Mouse (Mus musculus) adrenal gland (tissue): ENCODE measurements around the gene Ermard.
"Not testable (repeated sequence)": the region's sequence is repeated elsewhere in the genome, so short reads cannot be mapped to it uniquely, and the experiment has no call there.

ENCODE experiments used
- intact Hi-C: fragments of 180-260 bp; cut with DNase I; formaldehyde crosslinking; loops from one replicate; pipeline ENCODE4 v1.15.1; 2025
- long read RNA-seq, 2 experiments: library from polyadenylated mRNA; unstranded; transcript quantifications; one replicate each; pipeline ENCODE4 v2.0.0; 2020; ENCODE audit warnings: borderline replicate concordance in 1 of 2; ENCODE audit not compliant: insufficient replicate concordance in 1 of 2

Ermard gene
- long read RNA-seq, experiment 1, partial matches to known transcripts: 1 of 11 reads
- long read RNA-seq, experiment 1, other reads (novel, unspliced or antisense): 10 of 11 reads
- long read RNA-seq, experiment 2, partial matches to known transcripts: 2 of 12 reads
- long read RNA-seq, experiment 2, other reads (novel, unspliced or antisense): 8 of 12 reads

DNA sequence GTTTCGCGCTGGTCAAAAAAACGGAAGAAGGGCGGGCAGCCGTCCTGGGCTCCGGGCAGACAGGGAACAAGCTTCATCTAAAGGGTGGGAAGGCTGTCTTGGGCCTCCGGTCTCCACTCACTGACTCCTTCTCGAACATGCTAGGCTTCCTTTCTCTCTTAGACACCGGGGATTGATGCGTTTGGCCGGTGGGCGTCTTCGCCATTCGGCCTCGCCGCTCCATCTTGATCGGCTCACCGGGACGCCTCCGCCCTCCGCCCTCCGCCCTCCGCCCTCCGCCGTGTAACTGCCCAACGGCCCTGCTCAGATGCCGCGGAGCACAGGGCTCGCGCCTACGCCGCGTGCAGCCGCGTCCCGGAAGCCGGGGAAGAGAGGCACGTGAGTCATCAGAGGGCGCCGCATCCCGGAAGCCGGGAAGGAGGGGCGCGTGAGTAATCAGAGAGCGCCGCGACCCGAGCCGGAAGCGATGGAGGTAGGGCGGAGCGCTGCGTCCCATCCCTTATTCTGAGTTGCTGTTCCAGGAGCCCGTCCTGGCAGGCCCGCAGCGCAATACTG lies at the start of gene Ermard, which contains the start of the genes Tcte3 and Gm3448:
TSS of gene Ermard (plus strand) at position 34 of the 555 bp plus-strand sequence.
TSS of gene Tcte3 (minus strand) at position 314 of the 555 bp plus-strand sequence.
TSS of gene Gm3448 (minus strand) at position 363 of the 555 bp plus-strand sequence.
- intact Hi-C loops: not testable (repeated sequence)

DNA sequence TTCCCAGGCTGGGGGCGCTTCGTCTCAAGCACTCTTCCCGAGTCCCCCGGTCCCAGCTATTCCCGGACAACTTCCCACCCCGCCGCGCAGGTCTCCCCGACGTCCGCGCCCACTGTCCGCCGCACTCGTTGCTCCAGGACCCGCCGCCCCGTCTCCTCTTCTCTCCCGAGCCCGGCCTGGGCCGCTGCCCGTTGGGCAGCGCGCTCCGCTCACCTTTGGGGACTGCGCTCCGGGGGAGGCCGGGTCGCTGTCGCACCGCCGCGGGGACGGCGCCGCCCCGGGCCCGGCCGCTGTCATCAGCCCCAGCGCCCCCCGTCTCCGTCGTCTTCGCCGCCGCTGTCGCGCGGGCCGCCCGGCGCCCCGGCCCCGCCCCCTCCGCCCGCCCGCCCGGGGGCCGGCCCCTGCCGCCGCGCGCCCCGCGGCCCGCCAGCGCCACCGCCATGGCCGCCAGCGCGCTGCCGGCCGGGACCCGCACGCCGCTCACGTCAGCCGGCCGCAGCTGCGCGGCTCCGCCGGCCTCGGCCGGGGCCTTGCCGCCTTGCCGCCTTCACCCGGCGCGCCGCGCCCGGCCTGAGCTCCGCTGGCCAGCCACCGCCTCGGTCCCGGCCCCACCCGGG lies 48.4 kb upstream of the Ermard start:
- intact Hi-C loops: not testable (repeated sequence)

DNA sequence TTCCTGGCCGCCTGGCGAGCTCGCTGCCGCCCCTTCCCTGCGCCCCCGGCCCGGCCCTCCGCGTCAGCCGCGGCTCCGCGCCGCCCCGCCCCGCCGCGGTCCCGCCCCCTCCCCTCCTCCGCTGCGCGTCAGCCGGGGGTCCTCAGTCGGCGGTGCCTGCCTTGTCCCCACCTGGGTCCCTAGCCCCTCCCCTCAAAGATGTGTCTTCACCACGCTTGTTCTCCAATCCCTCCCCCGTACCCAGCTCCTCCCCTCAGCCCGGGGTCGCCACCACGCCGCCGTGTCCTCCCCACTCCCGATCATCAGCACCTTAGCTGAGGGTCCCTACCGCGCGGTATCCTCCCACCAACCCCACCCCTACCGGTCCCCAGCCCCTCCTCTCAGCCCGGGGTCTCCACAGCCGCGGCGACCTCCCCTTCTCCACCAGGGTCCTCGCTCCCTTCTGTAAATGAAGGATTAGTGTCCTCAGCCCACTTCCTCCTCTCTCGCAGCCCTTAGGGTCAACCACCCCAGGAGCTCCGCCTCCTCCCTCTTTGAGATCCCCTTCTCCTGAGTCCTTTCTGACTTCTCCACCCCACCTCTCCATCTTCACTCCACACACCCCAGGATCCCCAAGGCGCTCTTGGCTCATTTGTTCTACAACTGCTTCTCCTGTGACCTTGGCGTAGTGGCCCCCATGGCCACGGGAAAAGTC lies 47.7 kb upstream of the Ermard start:
- intact Hi-C loops: not testable (repeated sequence)

DNA sequence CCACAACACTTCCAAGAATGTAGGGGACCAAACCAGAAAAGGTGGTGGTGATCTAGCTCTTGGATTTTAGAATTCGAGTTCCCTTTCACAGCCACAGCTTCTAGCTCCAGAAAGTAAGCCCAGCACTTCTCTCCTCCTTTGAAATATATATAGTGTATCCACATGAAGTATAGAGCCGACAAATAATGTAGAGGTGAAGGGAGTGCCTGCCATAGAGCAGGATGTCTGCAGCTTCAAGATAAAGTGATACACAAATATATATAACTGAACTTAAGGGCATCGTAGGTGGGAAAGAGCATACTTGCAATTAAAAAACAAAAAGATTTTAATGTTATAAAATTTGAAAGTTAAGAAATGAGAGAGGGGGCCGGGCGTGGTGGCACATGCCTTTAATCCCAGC lies 46.9 kb upstream of the Ermard start:
- intact Hi-C loops: not testable (repeated sequence)

- intact Hi-C loops: not testable (repeated sequence)
These were observed 41.0 kb upstream of the Ermard start for GRCm38 (mm10) chr17:15000047-15000446.

GRCm38 (mm10) chr17:15009088-15009487 lies 31.9 kb upstream of the Ermard start:
- intact Hi-C loops: not testable (repeated sequence)

GRCm38 (mm10) chr17:15009706-15010413 lies 31.1 kb upstream of the Ermard start, which contains the start of gene Gm3435:
Gene Gm3435 (plus strand): TSS chr17:15010176.
- intact Hi-C loops: not testable (repeated sequence)

GRCm38 (mm10) chr17:15021503-15022220 lies 19.3 kb upstream of the Ermard start:
- intact Hi-C loops: not testable (repeated sequence)

DNA sequence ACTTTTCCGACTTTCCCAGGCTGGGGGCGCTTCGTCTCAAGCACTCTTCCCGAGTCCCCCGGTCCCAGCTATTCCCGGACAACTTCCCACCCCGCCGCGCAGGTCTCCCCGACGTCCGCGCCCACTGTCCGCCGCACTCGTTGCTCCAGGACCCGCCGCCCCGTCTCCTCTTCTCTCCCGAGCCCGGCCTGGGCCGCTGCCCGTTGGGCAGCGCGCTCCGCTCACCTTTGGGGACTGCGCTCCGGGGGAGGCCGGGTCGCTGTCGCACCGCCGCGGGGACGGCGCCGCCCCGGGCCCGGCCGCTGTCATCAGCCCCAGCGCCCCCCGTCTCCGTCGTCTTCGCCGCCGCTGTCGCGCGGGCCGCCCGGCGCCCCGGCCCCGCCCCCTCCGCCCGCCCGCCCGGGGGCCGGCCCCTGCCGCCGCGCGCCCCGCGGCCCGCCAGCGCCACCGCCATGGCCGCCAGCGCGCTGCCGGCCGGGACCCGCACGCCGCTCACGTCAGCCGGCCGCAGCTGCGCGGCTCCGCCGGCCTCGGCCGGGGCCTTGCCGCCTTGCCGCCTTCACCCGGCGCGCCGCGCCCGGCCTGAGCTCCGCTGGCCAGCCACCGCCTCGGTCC lies 17.0 kb upstream of the Ermard start:
- intact Hi-C loops: not testable (repeated sequence)

DNA sequence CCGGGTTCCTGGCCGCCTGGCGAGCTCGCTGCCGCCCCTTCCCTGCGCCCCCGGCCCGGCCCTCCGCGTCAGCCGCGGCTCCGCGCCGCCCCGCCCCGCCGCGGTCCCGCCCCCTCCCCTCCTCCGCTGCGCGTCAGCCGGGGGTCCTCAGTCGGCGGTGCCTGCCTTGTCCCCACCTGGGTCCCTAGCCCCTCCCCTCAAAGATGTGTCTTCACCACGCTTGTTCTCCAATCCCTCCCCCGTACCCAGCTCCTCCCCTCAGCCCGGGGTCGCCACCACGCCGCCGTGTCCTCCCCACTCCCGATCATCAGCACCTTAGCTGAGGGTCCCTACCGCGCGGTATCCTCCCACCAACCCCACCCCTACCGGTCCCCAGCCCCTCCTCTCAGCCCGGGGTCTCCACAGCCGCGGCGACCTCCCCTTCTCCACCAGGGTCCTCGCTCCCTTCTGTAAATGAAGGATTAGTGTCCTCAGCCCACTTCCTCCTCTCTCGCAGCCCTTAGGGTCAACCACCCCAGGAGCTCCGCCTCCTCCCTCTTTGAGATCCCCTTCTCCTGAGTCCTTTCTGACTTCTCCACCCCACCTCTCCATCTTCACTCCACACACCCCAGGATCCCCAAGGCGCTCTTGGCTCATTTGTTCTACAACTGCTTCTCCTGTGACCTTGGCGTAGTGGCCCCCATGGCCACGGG lies 16.4 kb upstream of the Ermard start:
- intact Hi-C loops: not testable (repeated sequence)

DNA sequence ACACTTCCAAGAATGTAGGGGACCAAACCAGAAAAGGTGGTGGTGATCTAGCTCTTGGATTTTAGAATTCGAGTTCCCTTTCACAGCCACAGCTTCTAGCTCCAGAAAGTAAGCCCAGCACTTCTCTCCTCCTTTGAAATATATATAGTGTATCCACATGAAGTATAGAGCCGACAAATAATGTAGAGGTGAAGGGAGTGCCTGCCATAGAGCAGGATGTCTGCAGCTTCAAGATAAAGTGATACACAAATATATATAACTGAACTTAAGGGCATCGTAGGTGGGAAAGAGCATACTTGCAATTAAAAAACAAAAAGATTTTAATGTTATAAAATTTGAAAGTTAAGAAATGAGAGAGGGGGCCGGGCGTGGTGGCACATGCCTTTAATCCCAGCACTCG lies 15.5 kb upstream of the Ermard start:
- intact Hi-C loops: not testable (repeated sequence)

DNA sequence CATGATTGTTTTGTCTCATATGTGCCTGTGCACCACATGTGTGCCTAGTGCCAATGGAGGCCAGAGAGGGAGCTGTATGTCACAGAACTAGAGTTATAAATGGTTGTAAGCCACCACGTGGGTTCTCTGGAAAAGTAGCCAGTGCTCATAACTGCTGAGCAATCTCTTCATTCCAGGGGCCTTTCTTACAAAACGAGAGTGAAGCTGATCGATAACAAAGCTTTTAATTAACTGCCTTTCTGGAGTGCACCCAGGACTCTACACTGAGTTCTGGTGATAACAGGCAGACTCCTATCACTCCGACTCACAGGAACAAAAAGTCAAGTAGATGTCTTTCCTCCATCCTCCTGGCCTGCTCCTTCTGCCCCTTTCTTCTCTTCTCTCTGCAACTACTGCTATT lies 9.6 kb upstream of the Ermard start:
- intact Hi-C loops: not testable (repeated sequence)

- intact Hi-C loops: not testable (repeated sequence)
These were observed 553 bp upstream of the Ermard start for GRCm38 (mm10) chr17:15040455-15040854.

DNA sequence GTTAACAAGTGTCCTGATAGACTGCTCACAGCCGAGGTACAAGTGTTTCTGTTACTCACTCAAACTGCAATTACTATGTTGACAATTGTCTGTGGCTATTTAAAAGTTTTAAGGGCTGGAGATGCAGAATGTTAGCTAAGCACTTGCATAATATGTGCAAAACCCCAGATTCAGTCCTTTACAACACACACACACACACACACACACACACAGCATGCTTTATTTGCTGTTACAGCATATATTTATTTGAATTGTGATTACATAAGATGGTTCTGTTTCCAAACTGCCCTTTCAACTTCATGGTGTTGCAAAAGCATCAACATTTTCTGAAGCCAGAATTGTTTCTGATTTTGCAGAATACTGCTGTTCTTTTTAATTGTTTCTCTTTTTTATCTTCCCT lies 9.3 kb downstream of the Ermard start:
- intact Hi-C loops: not testable (repeated sequence)

DNA sequence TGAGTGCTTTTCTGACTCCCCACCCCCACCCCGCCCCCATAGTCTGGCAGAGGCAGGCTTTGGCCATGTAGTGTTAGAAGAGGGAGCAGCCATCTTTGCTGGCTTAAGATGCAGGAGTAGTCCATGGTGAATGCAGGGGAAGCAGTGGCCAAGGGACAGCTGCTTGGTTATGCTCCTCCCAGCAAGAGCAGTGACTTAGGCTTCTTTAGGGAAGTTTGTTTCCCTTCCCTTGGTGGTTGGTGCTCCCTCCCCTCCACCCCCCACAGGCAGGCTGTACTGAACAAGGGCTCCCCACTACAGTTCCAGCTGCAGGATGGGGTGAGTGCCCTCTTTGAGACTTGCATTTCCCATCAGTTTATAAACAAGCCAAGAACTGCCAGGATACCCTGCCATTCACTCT lies 11.8 kb downstream of the Ermard start:
- intact Hi-C loops: not testable (repeated sequence)

GRCm38 (mm10) chr17:15053183-15053828 lies 12.3 kb downstream of the Ermard start:
- intact Hi-C loops: not testable (repeated sequence)

DNA sequence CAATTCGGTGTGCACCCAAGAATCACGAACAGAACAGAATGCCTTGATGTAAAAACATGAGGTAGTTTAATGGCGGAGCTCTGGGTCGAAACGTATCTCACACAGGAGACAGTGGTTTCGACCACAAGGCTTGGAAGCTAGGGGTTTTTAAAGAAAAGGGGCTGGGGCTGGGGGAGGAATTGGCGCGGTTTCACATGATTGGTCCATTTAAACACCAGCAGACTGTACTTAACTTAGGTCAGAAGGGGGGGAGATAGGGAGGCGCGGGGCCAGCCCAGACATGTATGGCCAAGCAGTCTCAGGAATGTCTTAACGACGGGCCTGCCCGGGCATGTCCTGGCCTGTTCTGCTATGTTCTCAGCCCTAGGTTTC lies 12.8 kb downstream of the Ermard start:
- intact Hi-C loops: not testable (repeated sequence)

DNA sequence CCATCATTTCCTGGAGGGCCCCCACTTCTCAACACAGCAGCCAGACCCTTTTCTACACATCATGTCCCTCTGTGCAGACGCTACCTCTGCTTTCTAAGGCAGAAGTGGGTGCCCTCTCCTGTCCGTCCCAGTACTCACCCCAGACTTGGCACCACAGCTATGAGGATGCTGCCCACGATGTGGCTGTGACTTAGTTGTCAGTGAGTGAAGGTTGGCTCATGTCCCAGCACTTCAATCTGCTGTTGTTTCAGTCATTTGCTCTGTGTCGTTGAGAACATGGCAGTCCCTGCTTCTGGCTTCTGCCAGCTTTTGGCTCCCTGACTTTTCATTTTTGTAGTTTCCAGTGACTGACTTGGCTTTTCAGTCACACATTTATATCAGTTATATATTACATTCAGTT lies 14.9 kb downstream of the Ermard start:
- intact Hi-C loops: no loop called here

DNA sequence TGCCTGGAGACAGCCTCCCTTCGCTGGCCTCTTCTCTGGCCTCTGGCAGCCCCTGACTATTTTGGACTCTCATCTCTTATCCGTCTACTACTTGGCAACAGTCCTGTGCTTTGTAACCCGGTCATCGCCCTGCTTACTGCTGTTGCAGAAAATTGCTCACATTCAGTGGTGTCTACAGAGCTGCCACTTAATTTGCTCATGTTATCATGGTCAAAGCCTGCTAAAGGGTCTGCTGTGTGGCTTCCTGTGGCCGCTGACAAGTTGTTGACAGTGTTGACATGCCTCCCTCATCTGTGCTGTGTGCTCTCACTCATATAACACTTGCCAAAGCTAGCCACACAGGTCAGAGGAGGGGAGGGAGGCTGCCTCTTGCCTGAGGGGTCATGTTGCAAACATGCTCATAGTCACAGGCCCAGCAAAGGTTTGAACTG lies 17.2 kb downstream of the Ermard start:
- intact Hi-C loops: no loop called here
